Comparison of ENCODE assay signal across 1 mouse cellular context in the genomic region with DNA sequence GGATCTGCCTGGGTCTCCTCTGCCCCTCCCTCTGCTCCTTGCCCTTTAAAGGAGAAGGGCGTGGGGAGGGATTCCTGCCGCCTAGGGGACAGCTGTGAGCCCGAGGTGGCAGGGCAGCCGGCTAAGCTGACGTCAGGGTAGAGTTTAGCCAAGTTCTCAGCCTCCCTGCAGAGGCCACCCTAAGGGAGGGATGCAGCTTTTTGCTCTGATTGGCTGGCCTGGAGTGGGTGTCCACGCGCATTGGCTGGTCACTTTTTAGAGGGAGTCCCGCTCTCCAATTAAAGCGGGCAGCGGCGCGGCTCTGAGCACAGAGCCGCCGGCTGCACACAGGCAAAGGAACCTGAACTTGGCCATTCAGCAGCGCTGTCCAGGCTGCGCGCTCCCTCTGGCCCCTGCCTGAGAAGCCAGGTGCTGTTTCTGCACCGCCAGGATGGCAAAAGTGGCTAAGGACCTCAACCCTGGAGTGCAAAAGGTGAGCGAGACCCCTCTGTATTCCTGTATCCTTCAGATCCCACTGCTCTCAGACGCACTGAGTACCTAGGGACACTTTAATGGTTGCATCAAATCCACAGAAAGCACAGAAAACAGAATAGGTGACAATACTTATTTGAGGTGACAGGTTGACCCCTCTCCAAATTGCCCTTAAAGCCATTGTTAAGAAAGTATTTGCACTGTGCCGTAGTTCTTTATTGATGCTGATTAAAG.
TF ChIP-seq lines count a peak whose summit lies in the region.

Gene Lmcd1 (plus strand): TSS at position 258 of the 705 bp plus-strand sequence.

TF ChIP-seq in CH12.LX, 34 proteins besides CTCF, POLR2A, EP300 and RAD21 (continued from another document):
- no peak for TF ChIP-seq ZC3H11A (IDR thresholded peaks at IDR 0.05; ENCODE audit: low read depth, low read length)
- no peak for TF ChIP-seq TBP (conservative IDR thresholded peaks at IDR 0.05; ENCODE audit: low read depth, low read length)
